ENCODE assay signal across 27 mouse cellular contexts in genomic region chr13:82962333-82962732, GRCm38 (mm10).
"Had no signal": no experiment of that assay in that cellular context is flagged by ENCODE, and none has a peak within 500 bp of the region (broad histone marks: within the 10 kb centered on the region; RNA-seq: fewer than 3 reads in every experiment).

No protein-coding gene starts in this region.

- H3K4me3 ChIP-seq: limb, embryonic 10.5 days; limb, embryonic 12.5 days; limb, embryonic 13.5 days; limb, embryonic 15.5 days; liver, embryonic 12.5 days; liver, embryonic 13.5 days; liver, embryonic 15.5 days; lung, embryonic 15.5 days; megakaryocyte, embryonic 14.5 days; midbrain, embryonic 10.5 days; midbrain, embryonic 12.5 days; midbrain, embryonic 13.5 days; midbrain, embryonic 15.5 days; myocyte had no signal

- H3K27ac ChIP-seq: limb, embryonic 10.5 days; limb, embryonic 12.5 days; limb, embryonic 13.5 days; limb, embryonic 15.5 days; liver, embryonic 12.5 days; liver, embryonic 13.5 days; liver, embryonic 14.5 days; liver, embryonic 15.5 days; lung, embryonic 15.5 days; macrophage; midbrain, embryonic 10.5 days; midbrain, embryonic 12.5 days; midbrain, embryonic 13.5 days; midbrain, embryonic 15.5 days had no signal

- DNase-seq: left cerebral cortex, postnatal 4 days; liver; liver, embryonic 13.5 days; liver, postnatal 0 days; lung, adult 18-20 months; lung, adult 2 months; lung, embryonic 14.5 days; lung, postnatal 10 days; lung, postnatal 14 days; lung, postnatal 36 days; lung, postnatal 4 days; midbrain, embryonic 14.5 days had no signal
